Mouse (Mus musculus): ENCODE measurements at regions not wholly inside any gene's neighbourhood (a gene's known extent, or its start where the extent isn't known, plus 50 kb on each side); places are given as distances from the start of the nearest gene placed in this dataset.

DNA sequence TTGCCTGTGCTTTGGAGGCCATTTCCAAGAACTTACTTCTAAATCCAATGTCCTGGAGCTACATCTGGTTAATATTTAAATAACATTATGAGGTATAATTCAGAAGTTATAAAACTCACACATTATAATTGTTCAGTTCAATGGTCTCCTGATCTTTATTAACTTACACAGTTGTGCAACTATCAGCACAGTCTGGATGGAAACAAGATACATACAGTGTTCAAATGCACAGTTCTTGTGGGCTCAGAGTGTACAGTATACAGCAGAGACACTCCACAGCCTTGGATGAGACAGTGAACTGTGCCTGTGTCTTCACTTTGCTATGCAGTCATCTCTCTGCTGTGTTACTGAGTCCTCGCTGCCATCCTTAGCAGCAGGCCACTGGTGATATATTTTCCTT is 121.8 kb upstream of the Zfand5 start:
- DNase-seq (ENCODE audit: low spot score in 2 of 2), result no peak

DNA sequence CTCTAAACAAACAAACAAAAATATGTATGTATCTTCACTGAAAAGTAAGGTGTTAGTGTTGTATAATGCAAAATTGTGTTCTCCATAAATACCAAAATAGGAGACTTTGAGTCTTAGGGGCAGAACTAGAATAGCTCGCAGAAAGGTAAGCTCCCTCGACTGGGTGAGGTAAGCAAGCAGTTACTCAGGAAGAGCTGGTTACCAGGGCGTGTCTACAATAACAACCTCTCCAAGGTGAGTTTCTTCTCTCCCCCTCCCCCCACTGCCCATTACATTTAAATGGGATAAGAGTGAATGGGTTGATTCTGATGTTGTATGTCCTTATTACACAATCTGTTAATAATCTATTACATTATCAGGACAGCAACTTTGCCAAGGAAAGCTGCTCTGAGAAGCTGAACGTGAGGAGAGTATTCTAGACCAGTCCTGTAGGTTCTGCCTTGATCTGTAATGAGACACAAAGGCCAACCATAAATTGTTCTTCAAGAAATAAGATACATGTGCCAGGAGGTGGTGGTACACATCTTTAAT is 125.2 kb upstream of the Zfand5 start:
- DNase-seq (ENCODE audit: low spot score in 2 of 2), result no peak

DNA sequence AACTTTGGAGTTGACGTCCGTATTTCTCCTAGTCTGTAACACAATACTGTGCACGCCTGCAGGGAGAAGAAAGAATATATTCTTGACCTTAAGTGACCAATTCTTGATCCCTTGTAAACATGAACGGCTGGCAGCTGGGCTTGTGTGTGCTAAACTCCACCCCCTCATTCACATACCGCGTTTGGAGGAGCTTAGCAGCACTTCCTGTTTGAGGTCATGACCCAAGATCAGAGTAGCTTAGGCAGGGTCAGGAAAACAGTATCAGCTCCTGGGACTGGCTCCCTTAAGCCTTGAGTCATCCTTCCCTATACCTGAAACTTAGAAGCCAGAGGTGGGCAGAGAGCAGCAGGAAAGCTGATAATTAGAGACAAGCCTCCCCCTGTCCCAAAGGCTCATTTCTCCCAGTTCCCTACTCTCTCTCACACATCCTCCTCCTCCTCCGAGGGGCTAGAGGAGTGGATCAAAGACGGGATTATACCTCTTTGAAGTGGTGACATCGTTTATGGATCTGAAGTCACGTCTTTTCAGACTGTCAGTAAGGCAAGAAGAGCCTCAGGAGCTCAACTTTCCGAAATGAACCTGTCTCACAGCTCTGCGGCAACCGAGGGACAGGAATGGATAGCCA is 127.3 kb upstream of the Zfand5 start:
- no peak for DNase-seq (ENCODE audit: low spot score in 2 of 2)

DNA sequence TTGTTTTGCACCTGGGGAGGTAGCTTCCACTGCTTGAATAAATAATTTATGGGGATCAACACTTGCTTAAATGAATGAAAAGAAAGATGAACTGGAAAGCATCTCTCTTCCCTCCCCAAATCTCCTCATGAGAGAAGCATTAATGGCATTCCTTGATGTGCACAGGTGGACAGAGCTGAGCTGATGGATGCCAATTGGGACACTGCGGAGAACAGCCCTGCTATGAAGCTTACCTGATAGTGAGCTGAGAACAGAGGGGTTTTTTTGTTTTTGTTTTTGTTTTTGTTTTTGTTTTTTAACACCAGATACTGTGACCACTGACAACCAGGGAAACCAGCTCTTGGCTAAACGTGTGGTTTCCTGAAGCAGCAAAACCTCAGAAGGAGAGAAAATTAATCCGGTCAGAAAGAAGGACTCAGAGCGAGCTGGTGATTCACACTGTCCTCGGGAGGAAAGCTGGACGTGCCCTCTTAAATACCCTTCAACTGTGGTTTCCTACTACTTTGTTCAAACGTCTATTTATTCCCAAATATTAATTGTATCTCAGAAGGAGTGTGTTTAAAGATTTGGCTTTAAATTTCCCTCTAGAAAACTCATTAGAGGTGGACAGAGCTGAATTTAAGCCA is 128.0 kb upstream of the Zfand5 start:
- no peak for DNase-seq (ENCODE audit: low spot score in 2 of 2)

DNA sequence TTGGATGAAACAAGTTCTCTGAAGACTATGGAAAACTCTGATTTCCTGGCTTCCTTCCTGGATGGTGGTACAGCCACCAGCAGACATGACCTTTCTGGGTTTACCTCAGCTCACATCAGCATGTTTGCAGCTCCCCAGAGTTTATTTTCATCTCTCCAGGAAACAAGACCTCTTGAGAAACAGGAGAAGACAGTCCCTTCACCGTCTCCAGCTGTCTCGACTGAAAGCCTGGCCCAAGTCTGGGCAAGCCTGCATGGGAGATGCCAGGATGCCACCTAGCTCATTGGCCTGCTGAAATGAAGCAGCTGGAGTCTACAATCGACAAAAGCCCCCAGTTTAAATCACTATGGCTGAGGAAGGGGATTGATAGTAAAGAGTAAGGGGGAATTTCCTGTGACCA is 131.6 kb upstream of the Zfand5 start:
- no peak for DNase-seq (ENCODE audit: low spot score in 2 of 2)

DNA sequence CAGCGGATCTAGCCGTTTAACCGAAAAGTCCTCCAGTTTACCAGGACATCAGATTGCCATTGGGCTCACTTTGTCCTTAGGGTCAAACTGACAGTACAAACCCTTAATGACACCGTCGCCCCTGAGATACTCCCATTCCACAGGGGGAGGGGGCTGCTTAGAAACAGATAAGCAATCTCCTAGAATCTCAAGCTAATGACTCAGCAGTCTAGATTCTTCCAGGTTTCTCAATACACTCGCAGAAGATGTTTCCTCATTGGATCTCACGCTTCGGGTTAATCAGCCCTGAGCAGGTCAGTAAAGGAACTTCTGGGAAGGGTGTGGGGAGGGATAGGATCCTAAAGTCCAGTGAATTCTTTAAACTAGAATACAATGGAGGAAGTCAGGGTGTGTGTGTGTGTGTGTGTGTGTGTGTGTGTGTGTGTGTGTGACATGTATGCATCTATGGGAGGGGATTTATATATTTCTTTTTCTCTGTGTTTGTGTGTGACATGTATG is 133.0 kb upstream of the Zfand5 start:
- DNase-seq (ENCODE audit: low spot score in 2 of 2), result no peak

DNA sequence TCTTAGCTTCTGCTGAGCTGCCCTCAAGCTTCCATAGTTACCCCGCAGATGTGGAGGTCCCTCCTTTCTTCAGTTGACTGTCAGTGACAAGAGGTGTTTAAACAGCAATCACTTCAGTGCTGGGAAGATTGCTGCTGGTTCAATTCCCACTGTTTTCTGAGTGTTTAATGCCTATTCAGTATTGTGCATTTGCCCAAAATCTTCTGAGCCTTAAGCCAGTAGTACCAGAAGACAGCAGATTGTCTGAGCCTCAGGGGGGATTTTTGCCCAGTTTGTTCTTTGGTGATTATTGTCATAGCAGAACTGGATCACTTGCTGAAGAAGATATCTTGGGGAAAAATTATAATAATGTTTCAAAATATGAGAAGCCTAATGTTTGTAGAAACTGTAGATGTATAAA is 135.3 kb upstream of the Zfand5 start:
- no peak for DNase-seq (ENCODE audit: low spot score in 2 of 2)

DNA sequence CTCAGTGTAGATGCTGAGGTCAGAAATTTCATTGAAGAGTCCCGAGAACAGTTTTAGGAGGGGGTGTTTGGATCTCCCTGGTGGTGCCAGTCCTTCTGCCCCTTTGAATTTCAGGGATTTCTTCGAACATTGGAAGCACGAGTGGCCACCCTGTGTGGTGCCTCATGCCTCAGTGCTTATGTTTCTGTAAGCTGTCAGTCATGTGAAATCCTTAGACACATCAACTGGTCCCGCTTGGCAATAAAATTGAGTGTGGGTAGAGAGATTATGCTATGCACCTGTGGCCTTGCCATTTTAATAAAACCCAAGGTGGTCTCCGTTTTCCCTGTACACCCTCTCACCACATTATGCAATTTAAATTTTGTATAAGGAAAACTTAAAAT is 136.1 kb upstream of the Zfand5 start:
- DNase-seq (ENCODE audit: low spot score in 2 of 2), result no peak

DNA sequence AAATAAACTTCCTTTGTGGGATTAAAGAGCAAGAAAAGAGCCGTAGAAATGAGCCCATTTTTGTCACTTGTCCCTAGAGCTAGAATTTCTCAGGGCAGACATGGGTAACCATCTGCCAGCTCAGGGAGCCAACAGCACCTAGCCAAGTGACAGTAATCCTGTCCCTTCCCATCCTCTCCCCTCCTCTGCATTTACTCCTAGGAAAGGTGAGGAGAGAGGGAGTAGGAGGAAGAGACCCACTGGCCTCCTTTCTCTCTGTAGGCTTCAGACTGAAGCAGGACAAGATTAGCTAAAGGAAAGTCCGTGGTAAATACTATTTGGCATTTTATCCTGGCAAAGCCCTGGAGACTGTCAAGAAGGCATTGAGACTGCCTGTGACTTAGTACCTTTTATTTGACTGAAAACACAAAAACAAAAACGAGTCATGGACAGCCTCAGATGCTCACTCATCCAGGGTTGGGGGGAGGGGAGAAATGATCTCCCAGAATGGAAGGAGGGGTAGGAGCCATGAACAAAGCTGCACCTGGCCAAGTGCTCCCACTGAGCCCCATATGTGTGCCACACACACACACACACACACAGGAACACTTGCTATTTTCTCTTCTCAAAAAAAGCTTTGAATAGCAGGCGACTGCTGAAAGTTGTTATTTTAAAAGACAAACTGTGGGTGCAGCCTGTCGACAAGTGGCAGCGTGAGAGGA is 136.6 kb upstream of the Zfand5 start:
- no peak for DNase-seq (ENCODE audit: low spot score in 2 of 2)

DNA sequence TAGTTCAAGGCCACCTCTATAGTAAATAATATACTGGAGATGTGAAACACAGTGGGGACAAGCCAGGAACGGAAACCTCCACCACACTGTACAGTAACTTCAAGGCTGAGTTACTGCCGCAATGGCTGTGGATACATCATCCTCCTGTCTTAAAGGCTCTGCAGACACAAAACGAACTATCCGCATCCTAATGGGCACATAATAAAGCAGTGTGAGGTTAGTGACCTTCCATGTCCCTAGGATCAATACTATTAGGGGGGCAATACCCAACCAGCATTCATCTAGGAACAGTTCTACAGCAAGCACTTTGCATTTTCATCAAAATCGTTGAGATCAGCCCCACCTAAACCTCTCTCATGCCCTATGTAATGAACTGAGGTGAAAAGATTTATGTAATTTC is 142.4 kb upstream of the Zfand5 start:
- no peak for DNase-seq (ENCODE audit: low spot score in 2 of 2)

DNA sequence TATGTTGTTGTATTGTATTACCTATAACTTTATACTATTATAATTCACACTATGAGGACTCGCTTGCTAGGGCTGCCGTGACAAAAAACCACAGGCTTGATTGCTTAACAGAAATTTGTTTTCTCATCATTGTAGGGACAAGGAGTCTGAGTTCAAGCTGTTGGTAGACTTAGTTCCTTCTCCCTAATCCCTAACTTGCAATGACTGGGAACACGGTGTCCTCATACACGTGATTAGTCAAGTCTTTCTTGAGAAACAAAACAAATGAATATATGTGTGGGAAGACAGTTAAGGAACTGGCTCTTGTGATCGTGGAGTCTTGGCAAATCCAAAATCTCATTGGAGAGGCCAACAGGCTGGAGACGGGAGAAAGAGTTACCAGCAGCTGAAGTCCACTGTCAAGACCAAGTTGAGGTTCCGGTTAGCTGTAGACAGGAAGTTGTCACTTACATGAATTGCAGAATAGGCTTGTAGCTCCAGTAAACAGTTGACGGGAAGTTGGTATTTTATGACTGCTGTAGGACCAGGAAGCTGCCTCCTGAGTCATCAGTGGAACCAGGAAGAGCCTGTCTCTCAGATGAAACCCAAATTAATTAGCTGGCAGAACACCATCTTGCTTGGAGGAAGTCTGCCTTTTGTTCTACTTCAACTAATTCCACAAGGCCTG is 144.9 kb upstream of the Zfand5 start:
- no peak for DNase-seq (ENCODE audit: low spot score in 2 of 2)

DNA sequence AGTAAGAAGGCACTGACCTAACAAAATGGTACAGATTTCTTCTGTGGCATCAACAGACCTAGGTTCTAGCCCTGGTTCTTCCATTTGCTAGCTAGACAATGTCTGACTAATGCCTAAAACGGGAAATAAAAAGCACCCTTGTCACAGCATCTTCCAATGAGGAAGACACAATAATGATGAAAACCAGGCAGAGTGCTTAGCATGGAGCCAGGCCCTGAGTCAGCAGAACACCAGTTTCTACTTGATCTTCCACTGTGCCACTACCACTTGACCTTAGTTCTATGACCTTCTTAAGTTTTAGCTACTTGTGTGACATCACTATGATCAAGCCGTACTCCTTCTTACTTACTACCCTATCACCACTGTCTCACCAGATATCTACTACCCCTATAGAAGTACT is 145.4 kb upstream of the Zfand5 start:
- no peak for DNase-seq (ENCODE audit: low spot score in 2 of 2)

DNA sequence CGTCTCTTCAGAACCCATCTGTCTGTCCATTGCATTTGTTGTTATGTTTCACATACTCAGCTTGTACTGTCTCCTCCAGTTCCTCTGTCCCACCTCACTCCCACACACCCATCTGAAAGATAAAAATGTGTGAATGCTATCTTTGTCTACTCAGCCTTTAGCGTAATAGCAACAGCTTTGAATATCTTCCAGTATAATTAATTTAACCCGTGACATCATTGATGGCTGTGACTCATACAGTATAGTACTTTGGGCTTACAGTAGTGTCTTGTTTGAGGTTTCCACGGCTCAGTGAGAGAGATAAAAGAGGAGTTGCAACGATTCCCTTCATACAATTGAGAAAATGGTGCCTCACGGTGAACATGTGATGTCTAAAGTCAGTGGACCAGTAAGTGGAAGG is 152.6 kb upstream of the Zfand5 start:
- no peak for DNase-seq (ENCODE audit: low spot score in 2 of 2)

DNA sequence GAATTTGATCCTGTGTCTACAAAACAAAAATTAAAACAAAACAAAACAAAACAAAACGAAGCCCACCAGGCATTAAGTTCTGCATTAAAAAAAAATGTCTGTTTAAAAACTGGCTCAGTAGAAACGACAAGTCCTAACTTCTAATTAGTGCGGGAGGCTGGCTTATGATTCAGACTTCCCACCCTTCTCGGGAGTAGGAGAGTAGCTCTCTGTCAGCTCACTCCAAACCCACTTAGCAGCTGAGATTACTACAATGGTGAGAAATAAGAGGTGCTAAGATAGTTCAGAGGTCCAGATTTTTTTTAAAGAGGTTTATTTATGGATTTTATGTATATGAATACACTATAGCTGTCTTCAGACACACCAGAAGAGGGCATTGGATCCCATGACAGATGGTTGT is 153.3 kb upstream of the Zfand5 start:
- no peak for DNase-seq (ENCODE audit: low spot score in 2 of 2)

DNA sequence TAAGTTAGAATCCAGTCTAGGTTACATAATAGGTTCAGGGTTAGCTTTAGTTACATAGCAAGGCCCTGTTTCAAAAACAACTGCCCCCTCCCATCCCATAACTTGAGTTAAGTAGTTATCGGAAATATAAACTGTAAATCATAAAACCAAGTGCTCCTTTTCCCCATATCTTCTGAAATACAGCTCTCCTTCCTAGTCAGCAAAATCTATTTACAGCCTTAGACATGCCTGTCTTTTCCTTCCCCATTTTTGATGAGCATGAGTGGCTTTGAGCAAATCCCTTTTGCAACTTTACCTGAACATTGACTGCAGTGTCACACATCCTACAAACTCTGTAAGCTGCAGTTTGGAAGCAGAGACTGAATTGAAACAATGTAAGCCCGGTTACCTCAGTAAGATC is 156.4 kb upstream of the Zfand5 start:
- no peak for DNase-seq (ENCODE audit: low spot score in 2 of 2)

DNA sequence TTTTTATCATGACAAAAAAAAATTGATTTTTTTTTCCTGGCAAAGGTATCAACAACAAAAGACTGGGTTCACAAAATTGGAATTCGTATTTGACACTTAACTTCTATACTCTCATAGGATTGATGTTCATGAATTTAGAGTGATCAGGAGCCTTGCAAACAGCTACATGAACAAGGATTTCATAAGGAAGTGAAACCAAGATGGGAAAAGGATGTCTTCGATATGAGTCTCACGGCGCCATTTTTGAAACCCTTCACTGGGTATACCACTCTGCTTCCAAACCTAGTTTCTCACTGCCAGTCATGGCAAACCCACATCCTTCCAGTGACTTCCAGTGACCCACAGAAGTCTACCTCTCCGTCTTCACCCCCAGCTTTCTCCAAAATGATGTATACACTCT is 157.8 kb upstream of the Tmc1 start:
- no peak for DNase-seq (ENCODE audit: low spot score in 2 of 2)

DNA sequence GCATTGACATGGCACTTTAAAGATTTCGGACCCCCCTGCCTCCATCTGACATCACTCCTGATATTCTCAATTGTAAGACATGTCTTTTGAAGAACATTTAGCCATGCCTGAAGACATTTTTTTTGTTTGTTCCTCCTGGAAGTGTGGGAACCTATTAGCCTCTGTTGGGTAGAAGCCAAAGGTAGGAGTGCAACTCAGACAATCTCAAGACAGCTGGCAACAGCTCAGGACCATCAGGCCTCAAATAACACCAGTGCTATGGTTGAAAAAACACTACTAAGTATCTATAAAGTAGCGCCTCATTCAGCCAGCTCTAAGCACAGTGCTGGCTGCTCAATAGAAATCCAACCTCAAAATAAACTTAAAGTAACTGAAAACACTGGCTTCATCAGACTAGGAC is 154.3 kb upstream of the Tmc1 start:
- DNase-seq (ENCODE audit: low spot score in 2 of 2), result no peak

DNA sequence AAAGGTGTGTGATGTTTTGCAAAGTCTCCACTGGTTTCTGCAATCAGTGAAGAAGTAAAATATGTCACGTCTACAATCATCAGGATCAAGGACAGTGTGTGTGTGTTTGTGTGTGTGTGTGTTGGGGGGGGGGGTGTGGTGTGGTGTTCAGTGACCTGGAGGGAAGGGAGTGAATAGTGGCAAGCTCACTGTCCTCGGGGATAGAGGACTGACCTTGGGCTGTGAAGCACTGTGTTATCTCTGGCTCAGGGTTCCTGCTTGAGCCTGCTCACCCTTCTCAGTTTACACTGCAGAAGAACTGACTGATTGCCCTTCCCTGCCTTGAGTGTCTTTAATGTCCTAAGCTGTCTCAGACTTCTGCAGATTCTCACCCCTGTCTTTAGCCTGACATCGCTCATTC is 153.7 kb upstream of the Tmc1 start:
- no peak for DNase-seq (ENCODE audit: low spot score in 2 of 2)

DNA sequence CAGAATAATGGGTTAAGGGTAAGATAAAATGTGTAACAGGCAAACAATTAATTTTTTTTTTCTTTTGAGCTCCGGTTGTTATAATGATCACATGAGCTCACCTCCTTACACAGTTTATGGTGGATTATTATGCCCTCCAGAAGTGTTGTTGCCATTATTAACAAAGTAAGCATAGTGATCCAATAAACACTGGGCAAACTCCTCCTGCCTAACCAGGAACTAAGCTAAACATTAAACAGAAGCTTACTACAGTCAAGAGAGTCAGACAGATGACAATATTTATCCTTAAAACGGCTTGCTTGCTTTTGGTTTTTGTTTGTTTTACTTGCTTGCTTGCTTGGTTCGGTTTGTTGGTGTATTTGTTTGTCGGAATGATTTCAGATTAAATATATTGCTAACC is 153.3 kb upstream of the Tmc1 start:
- no peak for DNase-seq (ENCODE audit: low spot score in 2 of 2)

DNA sequence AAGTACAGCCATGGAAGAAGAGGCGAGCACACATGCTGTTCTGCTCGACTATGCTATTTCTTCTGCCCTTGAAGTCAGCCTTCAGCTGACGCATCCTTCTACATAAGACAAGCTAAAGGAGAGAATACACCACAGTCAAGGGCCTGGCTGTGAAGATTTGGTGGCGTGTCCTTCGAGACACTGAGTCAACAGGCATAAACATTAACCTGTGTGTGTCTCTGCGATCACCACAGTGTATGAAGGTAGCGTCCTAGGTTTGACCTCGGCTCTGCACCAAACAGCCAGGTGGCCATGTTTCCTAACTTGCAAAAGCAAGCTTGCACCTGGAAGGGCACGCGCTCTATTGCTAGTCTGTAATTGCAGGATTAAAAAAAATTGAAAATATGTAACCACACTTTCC is 152.8 kb upstream of the Tmc1 start:
- no peak for DNase-seq (ENCODE audit: low spot score in 2 of 2)

DNA sequence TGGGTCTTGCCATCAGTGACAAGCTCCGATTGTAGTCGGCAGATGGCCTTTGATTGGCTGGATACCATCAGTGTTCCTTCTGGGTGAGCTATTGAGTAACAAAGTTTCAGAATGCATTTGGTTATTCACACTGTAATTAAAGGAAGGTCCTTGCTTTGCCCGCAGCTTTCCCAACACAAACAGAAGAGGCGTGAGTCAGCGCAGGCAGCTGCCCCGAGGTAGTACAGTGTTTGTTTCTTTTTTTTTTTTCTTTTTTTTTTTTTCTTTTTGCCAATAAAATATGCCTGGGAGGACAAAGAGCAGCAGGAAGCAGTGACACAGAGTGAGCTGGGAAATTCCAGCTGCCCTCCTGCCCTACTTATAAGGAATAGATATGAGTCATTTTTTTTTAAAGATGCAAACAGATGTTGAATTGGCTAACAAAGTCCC is 152.3 kb upstream of the Tmc1 start:
- DNase-seq (ENCODE audit: low spot score in 2 of 2), result peak; percentile 30 to 48

DNA sequence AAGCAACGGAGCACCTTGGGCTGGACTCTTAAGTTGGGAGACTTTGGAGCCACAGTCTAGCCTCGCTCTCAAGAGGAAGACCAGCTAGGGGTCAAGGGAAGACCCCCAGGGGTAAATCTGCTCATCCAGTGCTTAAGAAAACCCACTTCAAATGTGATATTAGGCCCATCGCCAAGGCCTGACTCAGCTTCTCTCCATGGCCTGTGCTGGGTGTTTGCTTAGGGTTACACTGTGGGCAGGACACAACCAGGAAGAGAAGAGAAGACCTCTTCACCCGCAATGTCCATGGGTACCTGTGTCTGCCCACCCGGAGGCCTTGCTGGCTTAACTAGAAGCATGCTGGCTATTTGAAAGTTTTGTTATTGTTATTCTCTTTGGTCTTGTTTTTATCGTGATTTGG is 151.0 kb upstream of the Tmc1 start:
- DNase-seq (ENCODE audit: low spot score in 2 of 2), result peak in 1 of 2 experiments; percentile 39

Measured in adrenal gland, adult 18-20 months (tissue).